Mouse (Mus musculus): Measurements from ENCODE around the gene Psme1. TPM values are rescaled to one million over a fixed set of nuclear protein-coding genes. Genes with fewer than 3 reads are reported as not detected.

The Psme1 gene
- 263 TPM for total RNA-seq (2023)

DNA sequence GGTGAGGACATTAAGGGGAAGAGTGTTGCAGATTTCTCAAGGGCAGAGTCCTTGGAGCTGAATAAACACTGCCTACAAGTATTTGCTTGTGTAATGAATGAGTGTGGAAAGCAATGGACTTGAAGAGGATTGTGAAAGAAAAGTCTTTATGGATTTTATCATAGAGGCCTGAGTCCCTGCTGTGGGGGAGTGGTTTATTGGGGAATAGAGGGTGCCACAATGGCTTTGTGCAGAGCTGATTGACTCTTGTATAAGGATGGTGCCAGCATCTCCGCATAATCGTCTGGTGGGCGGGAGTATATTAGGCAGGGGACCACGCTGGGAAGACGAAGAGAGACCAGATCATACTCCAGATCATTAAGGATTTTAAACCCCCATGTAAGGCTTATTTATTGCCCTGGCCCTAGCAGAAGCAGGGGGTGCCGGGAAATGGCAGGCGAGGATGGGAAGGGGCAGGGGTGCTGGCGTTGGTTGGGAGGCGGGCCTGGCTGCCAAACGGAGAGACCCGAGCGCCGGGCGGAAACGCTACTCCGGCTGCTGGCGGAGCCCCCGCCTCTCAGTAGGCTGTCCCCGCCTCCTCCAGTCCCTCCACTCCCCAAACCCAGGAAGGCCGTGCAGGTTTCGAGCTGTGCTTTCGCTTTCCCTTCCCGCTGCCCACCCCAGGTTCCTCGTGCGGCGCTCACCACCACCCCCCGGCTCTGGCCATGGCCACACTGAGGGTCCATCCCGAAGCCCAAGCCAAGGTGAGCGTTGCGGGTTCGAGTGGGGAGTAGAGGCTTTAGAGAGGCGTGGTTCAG, at the start of gene Psme1:
Psme1 (plus strand) TSS at position 253 of the 797 bp plus-strand sequence.

DNA sequence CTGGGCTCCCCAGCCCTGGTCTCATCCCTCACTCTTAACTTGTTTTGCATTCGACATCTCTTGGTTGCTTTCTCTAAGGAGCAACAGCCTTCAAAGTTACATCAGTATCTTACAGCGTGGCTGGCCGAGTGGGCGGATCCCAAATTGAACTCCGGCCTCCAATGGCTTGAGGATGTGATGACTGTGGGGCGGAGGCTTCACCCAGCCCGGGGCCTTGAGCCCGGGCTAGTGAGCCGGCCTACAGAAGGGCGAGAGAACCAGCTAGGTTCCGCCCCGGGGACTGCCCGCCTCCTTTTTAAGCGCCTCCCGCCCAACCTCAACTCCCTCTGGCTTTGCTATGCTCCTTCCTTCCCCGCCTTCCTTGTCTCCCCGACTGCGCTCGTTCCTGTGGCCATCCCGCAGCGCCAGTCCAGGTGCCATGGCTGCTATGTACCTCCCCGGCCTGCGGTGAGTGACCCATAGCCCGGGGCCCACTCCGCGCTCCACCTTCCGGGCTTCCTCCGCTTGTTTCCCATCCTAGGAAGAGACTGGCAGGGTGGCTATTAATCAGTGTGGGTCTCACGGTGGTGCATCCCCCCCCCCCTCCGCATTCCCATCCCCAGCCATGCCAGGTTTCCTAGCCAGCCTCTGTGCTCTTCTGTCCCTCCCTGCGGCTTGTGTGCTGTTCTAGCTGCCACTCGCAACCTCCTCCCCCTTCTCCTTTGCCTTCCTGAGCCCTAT, 37.7 kb upstream of the Psme1 start, which contains the start of gene Pck2:
Pck2 (plus strand) TSS at position 200 of the 720 bp plus-strand sequence.

DNA sequence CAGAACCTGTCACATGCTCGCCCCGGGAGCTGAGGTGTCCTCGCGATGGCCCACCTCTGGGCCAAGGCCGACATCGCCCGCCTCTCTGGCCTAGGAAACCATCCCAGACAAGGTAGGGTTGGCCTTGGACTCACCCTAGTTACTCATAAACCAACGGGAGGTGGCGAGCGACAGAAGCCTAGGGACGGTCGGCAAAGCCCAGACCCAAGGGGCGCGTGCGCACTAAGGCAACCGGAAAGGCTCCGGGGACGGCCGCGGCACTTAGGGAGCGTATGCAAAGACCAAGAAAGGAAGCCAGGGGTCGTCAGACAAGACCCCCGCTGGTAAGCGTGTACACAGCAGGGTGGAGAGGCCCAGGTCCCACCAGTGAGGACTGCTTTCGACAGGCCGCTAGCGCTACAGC, 18.1 kb upstream of the Psme1 start, which contains the start of gene Dcaf11:
Dcaf11 (plus strand) TSS at position 208 of the 403 bp plus-strand sequence.

DNA sequence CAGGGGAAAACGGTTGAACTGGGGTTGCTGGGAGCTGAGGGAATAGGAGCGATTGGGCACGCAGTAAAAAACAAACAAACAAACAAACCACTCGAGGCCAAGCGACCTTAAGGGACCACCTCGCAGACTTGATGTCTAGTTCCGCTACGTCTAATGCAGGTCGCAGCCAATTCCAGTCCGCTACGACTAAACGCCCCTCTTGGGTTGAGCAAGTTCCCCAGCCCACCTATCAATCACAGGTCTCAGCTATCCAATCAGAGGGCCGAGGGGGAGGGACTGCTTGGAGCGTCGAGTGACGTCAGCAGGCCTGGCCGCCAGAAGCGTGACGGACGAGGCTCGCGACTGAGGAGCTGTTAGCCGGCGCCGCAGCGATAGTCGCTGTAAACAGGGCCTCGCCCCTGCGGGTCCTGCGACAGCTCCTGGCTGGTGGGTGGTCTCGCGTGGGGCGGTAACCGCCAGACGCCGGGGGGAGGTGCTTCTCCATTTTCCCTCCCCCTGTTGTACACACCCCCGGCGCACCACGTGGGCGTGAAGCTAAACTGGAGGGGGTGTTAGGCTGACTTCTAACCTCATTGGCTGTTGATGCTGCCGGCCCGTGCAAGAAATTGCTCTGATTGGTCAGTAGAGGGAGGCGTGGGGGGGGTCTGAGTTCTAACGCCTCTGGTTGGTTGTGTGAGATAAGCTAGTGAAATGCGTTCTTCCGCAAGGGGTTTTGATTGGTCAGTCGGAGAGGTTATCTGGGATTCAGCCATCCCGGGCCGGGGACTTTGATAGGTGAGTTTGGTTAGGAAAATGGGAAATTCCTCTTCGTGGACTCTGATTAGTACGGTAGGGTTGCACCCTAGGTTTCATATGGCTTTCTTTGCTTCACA, 17.5 kb upstream of the Psme1 start, which contains the start of gene A730061H03Rik:
A730061H03Rik (minus strand) TSS at position 205 of the 872 bp plus-strand sequence.

DNA sequence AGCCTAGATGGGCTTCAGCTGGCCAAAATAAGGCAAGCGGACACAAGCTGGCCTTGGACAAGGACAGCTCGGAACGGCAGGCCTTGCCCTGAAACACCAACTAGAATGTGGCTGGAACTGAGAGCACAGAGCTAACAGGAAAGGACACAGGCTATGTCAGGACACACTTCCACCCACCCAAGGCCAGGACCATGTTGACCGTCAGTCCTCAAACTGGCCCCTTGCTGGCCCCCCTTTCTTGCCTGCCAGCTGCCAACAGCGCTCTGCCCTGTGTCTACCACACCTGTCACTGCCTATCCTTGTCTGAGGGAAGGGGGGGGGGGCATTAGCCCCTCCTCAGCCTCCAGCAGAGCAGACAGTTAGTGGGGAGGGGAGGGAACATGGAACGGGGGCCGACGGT, 2.6 kb upstream of the Psme1 start, which contains the start of gene Fitm1:
Fitm1 (plus strand) TSS at position 316 of the 400 bp plus-strand sequence.

DNA sequence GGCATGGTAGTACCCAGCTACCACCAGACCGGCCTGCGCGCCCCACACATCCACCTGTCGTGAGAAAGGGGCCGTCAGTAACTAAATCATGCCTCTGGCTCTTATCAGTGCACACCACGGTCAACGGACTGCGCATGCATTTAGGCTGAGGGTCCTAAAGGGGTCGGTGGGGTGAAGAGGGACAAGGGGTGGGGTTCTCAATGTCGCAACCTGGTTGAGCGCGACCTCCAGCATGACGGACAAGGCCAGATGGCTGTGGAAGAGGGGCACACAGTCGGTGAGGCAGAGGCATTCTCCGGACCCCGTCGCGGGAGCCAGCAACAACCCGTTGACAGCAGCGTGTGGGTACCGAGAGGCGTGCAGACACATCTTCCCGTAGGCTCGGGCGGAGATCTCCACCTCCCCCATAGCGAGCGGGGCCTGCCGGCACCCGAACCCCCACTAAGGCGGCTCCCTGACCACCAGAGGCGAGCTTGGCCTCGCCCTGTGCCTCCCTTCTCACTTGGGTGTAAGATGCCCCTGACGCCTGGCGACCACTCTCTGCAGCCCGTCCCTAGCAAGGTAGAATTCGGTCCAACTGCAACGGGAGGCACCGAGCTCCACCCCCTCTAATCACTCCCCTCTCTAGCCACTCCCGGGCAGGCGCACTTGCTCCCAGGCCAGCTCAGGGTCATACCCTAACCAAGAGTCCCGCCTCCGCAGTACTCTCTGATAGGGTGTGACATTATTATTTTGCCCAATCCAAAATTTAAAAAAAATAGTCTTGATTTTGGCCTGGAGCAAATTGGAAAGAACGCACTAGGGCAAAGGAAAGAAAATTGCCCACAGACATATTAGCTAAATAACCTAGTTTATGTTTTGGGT, 7.0 kb downstream of the Psme1 start, which contains the start of gene Emc9:
Emc9 (minus strand) TSS at position 601 of the 864 bp plus-strand sequence.

DNA sequence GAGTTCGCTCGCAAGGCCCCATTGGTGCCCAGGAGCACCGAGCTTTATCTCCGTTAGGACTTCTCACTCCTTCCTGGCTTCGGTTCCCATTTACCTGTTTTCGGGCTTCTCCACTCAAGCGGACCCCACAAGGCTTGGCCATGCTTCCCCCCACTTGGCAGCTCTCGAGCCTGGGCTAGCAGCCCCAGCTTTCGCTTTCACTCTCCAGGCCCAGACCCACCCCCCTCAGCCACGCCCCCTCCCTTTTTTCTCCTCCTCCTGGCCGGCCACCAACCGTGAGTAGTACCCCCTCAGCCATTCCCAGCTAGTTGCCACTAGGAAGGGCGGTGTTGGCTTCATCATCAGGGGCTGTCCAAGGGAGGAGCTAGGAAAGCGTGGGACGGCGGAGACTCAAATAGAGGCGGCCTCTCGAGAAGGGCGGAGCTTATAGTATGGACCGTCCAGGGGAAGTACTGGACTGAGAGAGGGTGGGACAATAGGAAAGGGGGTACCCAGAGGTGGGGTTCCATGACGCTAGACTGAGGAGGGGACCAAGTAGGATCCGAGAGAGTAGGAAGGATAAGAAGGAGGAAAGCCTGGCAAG, 12.9 kb downstream of the Psme1 start, which contains the start of gene Psme2:
Psme2 (minus strand) TSS at position 366 of the 583 bp plus-strand sequence.

DNA sequence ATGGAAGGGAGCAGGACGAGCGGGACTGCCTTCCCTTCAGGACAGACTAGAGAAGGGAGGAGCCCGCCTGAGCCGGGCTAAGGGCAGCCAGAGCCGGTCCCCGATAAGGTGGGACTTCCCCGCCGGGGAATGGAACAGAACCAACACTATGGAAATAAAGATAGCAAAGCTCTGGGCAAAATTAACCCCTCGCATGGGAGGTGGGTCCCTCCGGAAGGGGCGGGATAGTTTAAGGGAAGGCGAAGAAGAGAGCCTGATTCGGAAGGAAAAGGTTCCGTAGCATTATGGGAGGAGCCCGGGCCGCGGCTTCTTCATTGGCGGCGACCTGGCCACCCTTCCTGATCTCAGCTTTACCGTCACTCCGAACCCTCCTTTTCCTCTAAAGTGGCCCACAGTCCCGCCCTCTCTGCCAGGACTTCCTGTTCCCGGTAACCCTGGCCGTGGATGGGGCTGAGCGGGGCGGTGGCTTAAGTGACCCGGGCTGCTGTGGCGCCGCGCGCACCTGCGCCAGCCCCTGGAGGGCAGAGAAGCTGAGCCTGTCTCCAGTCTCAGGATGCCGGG, 13.5 kb downstream of the Psme1 start, which contains the start of gene Rnf31:
Rnf31 (plus strand) TSS at position 378 of the 561 bp plus-strand sequence.

DNA sequence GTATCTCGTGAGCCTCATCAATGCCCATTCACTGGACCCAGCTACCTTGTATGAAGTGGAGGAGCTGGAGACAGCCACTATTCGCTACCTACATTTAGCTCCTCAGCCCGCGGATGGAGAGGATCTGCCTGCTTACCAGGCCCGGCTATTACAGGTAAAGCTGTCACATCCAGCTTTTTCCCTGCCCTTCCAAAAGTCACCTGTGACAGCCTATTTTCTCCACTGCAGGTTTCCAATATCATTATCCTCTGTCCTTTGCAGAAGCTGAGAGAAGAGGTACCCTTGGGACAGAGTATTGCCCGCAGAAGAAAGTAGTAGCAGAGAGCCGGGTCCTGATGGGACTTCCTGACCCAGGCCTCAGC, 25.3 kb downstream of the Psme1 start, which contains the start of gene Irf9:
Irf9 (plus strand) TSS at position 301 of the 362 bp plus-strand sequence.

DNA sequence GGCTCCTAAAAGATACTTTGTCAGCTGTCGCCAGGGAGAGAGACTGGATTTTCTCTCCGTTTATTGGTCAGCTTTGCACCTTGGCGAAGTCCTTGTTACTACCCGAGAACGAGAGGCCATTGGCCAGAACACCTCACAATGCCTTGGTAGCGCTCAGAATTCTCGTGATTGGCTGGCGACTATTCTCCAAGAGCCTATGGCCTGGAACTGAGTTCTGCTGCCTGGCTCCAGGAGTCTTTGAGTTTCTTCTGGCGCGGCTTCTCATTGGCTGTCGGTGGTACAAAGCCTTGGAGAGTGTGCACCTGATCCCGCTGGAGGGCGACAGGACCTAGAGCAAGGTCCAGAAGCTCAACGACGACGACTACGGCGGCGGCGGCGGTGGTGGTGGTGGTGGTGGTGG, 39.9 kb downstream of the Psme1 start, which contains the start of gene Rec8:
Rec8 (plus strand) TSS at position 216 of the 400 bp plus-strand sequence.

Other genes with a start within 250 kb of the Psme1 start
- gene Dhrs4, start 99.4 kb upstream of the Psme1 start, total RNA-seq (2023), result 21.3 TPM
- gene Carmil3, start 87.5 kb upstream of the Psme1 start, total RNA-seq (2023), result 1.2 TPM
- not detected for gene Cpne6, start 67.7 kb upstream of the Psme1 start, total RNA-seq (2023)
- gene Nrl, start 53.1 kb upstream of the Psme1 start, total RNA-seq (2023), result not detected
- gene Pck2, start 37.9 kb upstream of the Psme1 start, total RNA-seq (2023), result 16.1 TPM
- gene Dcaf11, start 18.1 kb upstream of the Psme1 start, total RNA-seq (2023), result 92.5 TPM
- 6.4 TPM for gene A730061H03Rik, start 17.7 kb upstream of the Psme1 start, total RNA-seq (2023)
- gene Fitm1, start 2.5 kb upstream of the Psme1 start, total RNA-seq (2023), result not detected
- gene Emc9, start 7.2 kb downstream of the Psme1 start, total RNA-seq (2023), result 21.5 TPM
- gene Psme2, start 13.0 kb downstream of the Psme1 start, total RNA-seq (2023), result 386 TPM
- 96.4 TPM for gene Rnf31, start 13.6 kb downstream of the Psme1 start, total RNA-seq (2023)
- 94.6 TPM for gene Irf9, start 25.4 kb downstream of the Psme1 start, total RNA-seq (2023)
- 0.44 TPM for gene Rec8, start 39.9 kb downstream of the Psme1 start, total RNA-seq (2023)
- gene Ipo4, start 57.8 kb downstream of the Psme1 start, total RNA-seq (2023), result 71.9 TPM
- 2.7 TPM for gene Gm49378, start 59.8 kb downstream of the Psme1 start, total RNA-seq (2023)
- gene Tm9sf1, start 65.7 kb downstream of the Psme1 start, total RNA-seq (2023), result 43.9 TPM
- gene Tssk4, start 72.1 kb downstream of the Psme1 start, total RNA-seq (2023), result 3.5 TPM
- gene Mdp1, start 82.4 kb downstream of the Psme1 start, total RNA-seq (2023), result 41.7 TPM
- gene Gmpr2, start 93.8 kb downstream of the Psme1 start, total RNA-seq (2023), result 16.2 TPM
- gene Nedd8, start 94.0 kb downstream of the Psme1 start, total RNA-seq (2023), result 153 TPM
- 111 TPM for gene Tinf2, start 103.7 kb downstream of the Psme1 start, total RNA-seq (2023)
- gene Tgm1, start 135.8 kb downstream of the Psme1 start, total RNA-seq (2023), result 2.0 TPM
- 84.5 TPM for gene Rabggta, start 144.1 kb downstream of the Psme1 start, total RNA-seq (2023)
- gene Dhrs1, start 167.6 kb downstream of the Psme1 start, total RNA-seq (2023), result 18.6 TPM
- 22.2 TPM for gene Nop9, start 167.6 kb downstream of the Psme1 start, total RNA-seq (2023)
- gene Cideb, start 180.3 kb downstream of the Psme1 start, total RNA-seq (2023), result not detected
- 0.21 TPM for gene Ltb4r2, start 183.3 kb downstream of the Psme1 start, total RNA-seq (2023)
- gene Ltb4r1, start 187.8 kb downstream of the Psme1 start, total RNA-seq (2023), result 0.41 TPM
- gene Adcy4, start 206.0 kb downstream of the Psme1 start, total RNA-seq (2023), result 0.27 TPM
- 67.6 TPM for gene Ripk3, start 210.7 kb downstream of the Psme1 start, total RNA-seq (2023)
- not detected for gene Nfatc4, start 245.0 kb downstream of the Psme1 start, total RNA-seq (2023)

Data from CD4-positive naive resting alpha-beta T cell, adult 57 days (primary cell).